Mouse (Mus musculus) myocyte (in vitro differentiated cells): ENCODE data around the gene 1700025G04Rik. TPM values are rescaled to one million over a fixed set of nuclear protein-coding genes. Genes with fewer than 3 reads are reported as not detected.

Experiments
- H3K27me3 ChIP-seq: one replicate; pipeline ENCODE4 v1.6.1; 2011; ENCODE audit not compliant: control insufficient read depth, insufficient read depth, insufficient read length
- H3K36me3 ChIP-seq: one replicate; pipeline ENCODE4 v1.6.1; 2011; ENCODE audit not compliant: control insufficient read depth, insufficient read depth
- H3K4me2 ChIP-seq: one replicate; pipeline ENCODE4 v1.6.1; 2011; ENCODE audit warnings: low read depth, control low read depth
- H3K4me3 ChIP-seq: one replicate; pipeline ENCODE4 v1.5.1; 2011; ENCODE audit warnings: mild to moderate bottlenecking, control low read depth, moderate library complexity
- H3K79me2 ChIP-seq: one replicate; pipeline ENCODE4 v1.6.1; 2011; ENCODE audit not compliant: control insufficient read depth, insufficient read depth
- H3ac ChIP-seq: one replicate; pipeline ENCODE4 v1.6.1; 2011; ENCODE audit not compliant: control insufficient read depth, insufficient read length
- CEBPB ChIP-seq: IDR thresholded peaks from 2 replicates; pipeline ENCODE4 v1.6.1; 2011; ENCODE audit warnings: mild to moderate bottlenecking, moderate library complexity; ENCODE audit not compliant: poor library complexity, insufficient read depth, severe bottlenecking
- E2F4 ChIP-seq: IDR thresholded peaks from one replicate; pipeline ENCODE4 v1.6.1; 2011; ENCODE audit warnings: mild to moderate bottlenecking, control low read depth, moderate library complexity; ENCODE audit not compliant: insufficient read depth
- MAX ChIP-seq: IDR thresholded peaks from one replicate; pipeline ENCODE4 v1.6.1; 2011; ENCODE audit warnings: low read depth, mild to moderate bottlenecking, control low read depth
- MYOD1 ChIP-seq, 3 experiments: IDR thresholded peaks; one replicate each; pipeline ENCODE4 v1.6.1; 2011; ENCODE audit warnings: control low read depth in 2 of 3, low read depth in 2 of 3, mild to moderate bottlenecking in 2 of 3, moderate library complexity in 1 of 3; ENCODE audit not compliant: insufficient read length in 2 of 3, control insufficient read depth in 1 of 3
- MYOG ChIP-seq, 3 experiments: IDR thresholded peaks; one replicate each; pipeline ENCODE4 v1.6.1; 2011; ENCODE audit warnings: control low read depth in 2 of 3, low read depth in 2 of 3, mild to moderate bottlenecking in 2 of 3; ENCODE audit not compliant: insufficient read length in 2 of 3, control insufficient read depth in 1 of 3, insufficient read depth in 1 of 3
- POLR2A ChIP-seq: IDR thresholded peaks from one replicate; pipeline ENCODE4 v1.6.1; 2011; ENCODE audit warnings: low read depth, mild to moderate bottlenecking, control low read depth, moderate library complexity; ENCODE audit not compliant: insufficient read length
- POLR2AphosphoS2 ChIP-seq: IDR thresholded peaks from one replicate; pipeline ENCODE4 v1.6.1; 2011; ENCODE audit warnings: low read depth, control low read depth; ENCODE audit not compliant: insufficient read length
- REST ChIP-seq: IDR thresholded peaks from one replicate; pipeline ENCODE4 v1.6.1; 2011; ENCODE audit warnings: mild to moderate bottlenecking, control low read depth, moderate library complexity; ENCODE audit not compliant: insufficient read depth, insufficient read length
- SRF ChIP-seq: IDR thresholded peaks from one replicate; pipeline ENCODE4 v1.6.1; 2011; ENCODE audit warnings: low read depth; ENCODE audit not compliant: control insufficient read depth, insufficient read length
- TCF12 ChIP-seq: IDR thresholded peaks from one replicate; pipeline ENCODE4 v1.6.1; 2011; ENCODE audit warnings: mild to moderate bottlenecking, control low read depth; ENCODE audit not compliant: poor library complexity, insufficient read depth, severe bottlenecking
- TCF3 ChIP-seq: IDR thresholded peaks from one replicate; pipeline ENCODE4 v1.6.1; 2011; ENCODE audit warnings: low read depth, control low read depth; ENCODE audit not compliant: insufficient read length
- USF1 ChIP-seq: IDR thresholded peaks from one replicate; pipeline ENCODE4 v1.6.1; 2011; ENCODE audit warnings: low read depth, mild to moderate bottlenecking, control low read depth, moderate library complexity
- polyA plus RNA-seq: library from polyadenylated mRNA; unstranded; fragments of >200 nt; fragmentation: generic; extraction: Trizol; gene quantifications from one replicate; pipeline ENCODE4 v1.2.1, GENCODE M21; 2012; ENCODE audit warnings: missing spikeins

1700025G04Rik gene
- polyA plus RNA-seq, 1 experiment: 3.3 TPM

DNA sequence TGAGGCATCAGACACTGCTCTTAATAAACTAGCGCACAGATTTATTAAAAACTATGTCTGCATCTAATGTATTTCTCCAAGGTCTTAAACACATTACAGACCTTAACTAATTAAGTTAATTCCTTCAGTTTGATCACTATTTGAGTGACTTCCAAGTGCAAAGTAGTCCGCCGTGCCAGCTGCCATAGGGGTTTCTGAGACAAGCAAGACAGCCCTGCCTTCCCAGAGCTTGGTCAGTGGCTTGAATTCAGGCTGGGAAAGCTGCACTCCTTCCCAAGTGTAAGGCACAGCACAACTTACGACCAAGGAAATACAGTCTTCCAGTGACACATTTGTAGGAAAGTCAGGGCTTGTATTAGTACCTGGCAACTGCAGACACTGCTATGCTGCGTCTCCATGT lies 4.4 kb downstream of the 1700025G04Rik start:
- no peak for TF ChIP-seq MAX
- no peak for TF ChIP-seq E2F4
- TF ChIP-seq TCF3: no peak
- no peak for TF ChIP-seq MYOD1 (IDR thresholded peaks at IDR 0.05; ENCODE audit: control insufficient read depth in 1 of 3, insufficient read length in 2 of 3, low read depth in 2 of 3)
- TF ChIP-seq POLR2AphosphoS2: no peak
- TF ChIP-seq POLR2A: no peak
- TF ChIP-seq CEBPB: no peak
- TF ChIP-seq SRF: no peak
- no peak for TF ChIP-seq REST
- TF ChIP-seq MYOG (IDR thresholded peaks at IDR 0.05; ENCODE audit: control insufficient read depth in 1 of 3, insufficient read depth in 1 of 3, insufficient read length in 2 of 3, low read depth in 2 of 3): no peak
- Histone ChIP-seq H3K79me2 (peaks cover 4% of the 10 kb centered on the region), H3K4me2 (no peak overlapping the region), H3K36me3 (no peaks in the 10 kb centered on the region), H3ac (no peak overlapping the region), H3K4me3 (no peak overlapping the region), H3K27me3 (no peaks in the 10 kb centered on the region)

DNA sequence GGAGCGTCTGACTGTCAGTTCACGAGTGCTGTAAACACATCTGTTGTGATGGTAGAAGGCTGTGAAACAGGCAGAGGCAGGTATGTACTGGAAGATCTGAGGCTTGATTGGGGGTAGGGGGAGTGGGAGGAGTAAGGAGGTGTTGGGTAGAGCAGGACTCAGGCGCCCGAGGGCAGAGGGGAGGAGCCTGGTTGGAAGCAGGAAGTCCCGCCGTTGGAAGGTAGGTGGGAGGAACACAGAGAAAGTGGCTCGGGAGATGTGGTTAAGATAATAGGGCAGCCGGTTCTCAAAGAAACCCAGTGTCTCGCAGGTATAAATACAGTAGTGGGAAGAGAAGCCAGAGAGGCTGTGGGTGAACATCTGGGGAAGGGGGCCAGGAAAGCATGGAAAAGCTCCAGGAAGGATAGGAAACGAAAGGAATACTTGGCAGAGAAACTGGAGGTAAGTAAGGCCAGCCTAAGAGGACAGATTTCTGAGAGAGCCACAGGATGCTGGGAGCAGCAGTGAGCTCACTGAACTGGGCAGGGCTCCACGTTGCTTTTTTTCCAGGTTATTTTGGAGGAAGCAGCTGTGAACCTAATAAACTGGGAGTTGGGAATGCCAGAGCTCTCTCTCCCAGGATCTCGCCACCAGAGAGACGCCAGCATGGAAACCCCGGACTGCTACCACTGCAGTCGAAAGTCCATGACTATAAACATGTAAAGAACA lies 5.1 kb downstream of the 1700025G04Rik start:
- no peak overlapping the region for H3K4me3 ChIP-seq
- no peak overlapping the region for H3ac ChIP-seq
- no peaks in the 10 kb centered on the region for H3K27me3 ChIP-seq
- H3K4me2 ChIP-seq: no peak overlapping the region
- H3K36me3 ChIP-seq: no peaks in the 10 kb centered on the region
- no peak for TF ChIP-seq SRF
- peaks cover 4% of the 10 kb centered on the region for H3K79me2 ChIP-seq

GRCm38 (mm10) chr1:152081954-152082711 lies 7.8 kb downstream of the 1700025G04Rik start:
- Histone ChIP-seq H3K79me2 (peaks cover 4% of the 10 kb centered on the region), H3ac (no peak overlapping the region), H3K36me3 (no peaks in the 10 kb centered on the region), H3K27me3 (no peaks in the 10 kb centered on the region), H3K4me2 (no peak overlapping the region), H3K4me3 (no peak overlapping the region)
- no peak for TF ChIP-seq TCF12
- TF ChIP-seq USF1: no peak
- TF ChIP-seq POLR2A: no peak
- TF ChIP-seq REST: no peak
- no peak for TF ChIP-seq POLR2AphosphoS2
- TF ChIP-seq TCF3: no peak
- no peak for TF ChIP-seq CEBPB
- no peak for TF ChIP-seq SRF
- TF ChIP-seq MYOD1 (IDR thresholded peaks at IDR 0.05; ENCODE audit: control insufficient read depth in 1 of 3, insufficient read length in 2 of 3, low read depth in 2 of 3): no peak
- TF ChIP-seq E2F4: no peak
- no peak for TF ChIP-seq MYOG (IDR thresholded peaks at IDR 0.05; ENCODE audit: control insufficient read depth in 1 of 3, insufficient read depth in 1 of 3, insufficient read length in 2 of 3, low read depth in 2 of 3)
- TF ChIP-seq MAX: no peak

DNA sequence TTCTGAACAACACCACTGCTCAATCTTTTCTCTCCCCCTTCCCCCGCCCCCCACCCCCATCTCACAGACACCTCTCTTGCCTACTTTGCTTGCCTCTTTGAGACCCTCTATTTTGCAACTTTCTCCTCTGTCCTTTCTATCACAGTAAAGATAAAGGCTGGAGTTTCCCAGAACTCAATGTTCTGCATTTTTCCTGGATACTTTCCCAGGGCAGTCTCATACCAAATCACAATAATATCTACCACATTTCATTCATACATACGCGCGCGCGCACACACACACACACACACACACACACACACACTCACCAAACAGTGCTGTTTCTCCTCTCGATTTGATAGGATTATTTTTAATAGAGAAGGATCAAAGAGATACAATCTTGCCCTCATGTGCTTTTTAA lies 8.8 kb downstream of the 1700025G04Rik start:
- H3K27me3 ChIP-seq: no peaks in the 10 kb centered on the region
- H3K79me2 ChIP-seq: no peaks in the 10 kb centered on the region
- no peak overlapping the region for H3ac ChIP-seq
- H3K4me2 ChIP-seq: no peak overlapping the region
- no peak overlapping the region for H3K4me3 ChIP-seq
- TF ChIP-seq MYOG (IDR thresholded peaks at IDR 0.05; ENCODE audit: control insufficient read depth in 1 of 3, insufficient read depth in 1 of 3, insufficient read length in 2 of 3, low read depth in 2 of 3) (no peak), E2F4 (no peak), REST (no peak), USF1 (no peak), POLR2A (no peak), TCF12 (no peak), CEBPB (no peak), TCF3 (no peak), SRF (no peak), MYOD1 (IDR thresholded peaks at IDR 0.05; ENCODE audit: control insufficient read depth in 1 of 3, insufficient read length in 2 of 3, low read depth in 2 of 3) (no peak), POLR2AphosphoS2 (no peak), MAX (no peak)
- H3K36me3 ChIP-seq: no peaks in the 10 kb centered on the region

- no peak for TF ChIP-seq USF1
- no peak for TF ChIP-seq REST
- no peak for TF ChIP-seq TCF3
- Histone ChIP-seq H3K27me3 (no peaks in the 10 kb centered on the region), H3K36me3 (no peaks in the 10 kb centered on the region), H3ac (no peak overlapping the region), H3K4me3 (no peak overlapping the region), H3K4me2 (no peak overlapping the region), H3K79me2 (no peaks in the 10 kb centered on the region)
Measured at GRCm38 (mm10) chr1:152080244-152080643, 9.7 kb downstream of the 1700025G04Rik start.
